Mouse (Mus musculus) thymus, adult 2 months (tissue): ENCODE measurements around the gene Syngr4. TPM values are rescaled to one million over a fixed set of nuclear protein-coding genes. Genes with fewer than 3 reads are reported as not detected.

Source experiments
- DNase-seq: peaks from one replicate; pipeline ENCODE4 v3.0.0; 2021
- H3K27ac ChIP-seq: fragments of 200-500 bp; 2 replicates; pipeline ENCODE4 v1.5.1; 2012; ENCODE audit warnings: low read length, control low read depth; ENCODE audit not compliant: control insufficient read depth, insufficient read depth
- H3K27me3 ChIP-seq: fragments of 200-500 bp; 2 replicates; pipeline ENCODE4 v1.6.1; 2012; ENCODE audit warnings: mild to moderate bottlenecking, low read length, moderate library complexity, mixed read lengths; ENCODE audit not compliant: control insufficient read depth, insufficient read depth
- H3K36me3 ChIP-seq: fragments of 200-500 bp; 2 replicates; pipeline ENCODE4 v1.6.1; 2012; ENCODE audit warnings: mild to moderate bottlenecking, low read length, moderate library complexity; ENCODE audit not compliant: control insufficient read depth, insufficient read depth
- H3K4me1 ChIP-seq: fragments of 200-500 bp; replicated peaks from 2 replicates; pipeline ENCODE4 v1.6.1; 2012; ENCODE audit warnings: low read length; ENCODE audit not compliant: control insufficient read depth, insufficient read depth
- H3K4me3 ChIP-seq: fragments of 200-500 bp; 2 replicates; pipeline ENCODE4 v1.5.1; 2012; ENCODE audit warnings: mild to moderate bottlenecking, low read length, control low read depth, moderate library complexity; ENCODE audit not compliant: control insufficient read depth, insufficient read depth
- CTCF ChIP-seq: fragments of 200-500 bp; IDR thresholded peaks from 2 replicates; pipeline ENCODE4 v1.5.1; 2012; ENCODE audit warnings: mild to moderate bottlenecking, control low read depth, low read length, moderate library complexity, borderline replicate concordance; ENCODE audit not compliant: control insufficient read depth, poor library complexity, insufficient read depth; ENCODE audit errors: extremely low read depth
- POLR2A ChIP-seq: fragments of 200-500 bp; IDR thresholded peaks from 2 replicates; pipeline ENCODE4 v1.6.1; 2012; ENCODE audit warnings: mild to moderate bottlenecking, low read length, control low read depth, moderate library complexity; ENCODE audit not compliant: control insufficient read depth, poor library complexity, insufficient read depth; ENCODE audit errors: extremely low read depth
- WGBS: fragments of 180-500 bp; shearing (Covaris S2); methylation state at CpG from one replicate; pipeline ENCODE4 v1.1.7; 2018; 5-methylcytosine and 5-hydroxymethylcytosine counted together
- polyA plus RNA-seq: library from polyadenylated mRNA; depleted of rRNA; stranded (reverse); fragments of >200 nt; gene quantifications from 2 replicates; pipeline ENCODE4 v1.2.3, GENCODE M21; 2012

Syngr4 gene
- polyA plus RNA-seq, 1 experiment, result 2.9 TPM

DNA sequence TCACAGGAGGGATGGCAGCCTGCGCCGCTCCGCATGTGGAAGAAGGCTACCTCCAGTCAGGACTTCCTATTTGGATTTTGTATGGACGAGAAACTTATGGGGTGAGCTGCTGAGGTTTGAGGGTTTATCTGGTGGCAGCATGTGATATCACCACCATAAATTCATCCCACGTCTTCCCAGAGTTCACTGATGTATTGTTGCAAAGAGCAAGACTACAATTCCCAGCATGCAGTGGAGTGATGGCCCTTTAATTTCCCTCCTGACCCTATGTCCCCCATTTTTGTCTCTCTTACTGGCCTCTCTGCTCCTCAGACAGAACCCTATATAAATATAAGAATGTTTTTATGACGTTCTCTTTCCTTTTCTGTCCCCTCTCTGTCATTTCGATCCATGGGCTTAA, 33.7 kb downstream of the Syngr4 start:
- WGBS, result 93% methylated on average over 7 of the region's 7 CpGs

DNA sequence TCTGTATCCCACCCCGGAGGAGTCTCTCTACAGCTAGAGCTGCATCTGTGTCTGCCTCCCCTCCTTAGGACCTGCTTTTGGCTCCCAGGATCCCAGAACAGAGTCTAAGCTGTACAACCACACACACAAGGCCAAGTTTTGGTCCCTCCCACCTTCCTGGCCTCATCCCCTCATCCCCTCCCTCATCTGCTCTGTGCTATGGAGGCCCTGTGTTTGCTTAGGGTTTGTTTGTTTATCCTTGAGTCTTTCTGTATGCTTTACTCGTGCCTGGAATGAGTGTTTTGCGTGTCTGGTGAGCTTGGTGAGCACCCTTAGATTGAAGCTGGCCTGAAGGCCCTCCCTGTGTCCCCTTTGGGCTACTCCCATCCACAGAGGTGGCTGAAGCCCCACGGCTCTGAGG, 37.5 kb downstream of the Syngr4 start:
- H3K27me3 ChIP-seq, result peaks cover 8% of the 10 kb centered on the region; the same call in 1 of the 2 replicates
- 90% methylated on average over 4 of the region's 4 CpGs for WGBS
- H3K4me1 ChIP-seq, result peaks cover 3% of the 10 kb centered on the region
- TF ChIP-seq POLR2A (no peak), CTCF (no peak)
- no peak for DNase-seq
- H3K27ac ChIP-seq, result no peak overlapping the region
- H3K4me3 ChIP-seq, result no peak overlapping the region
- H3K36me3 ChIP-seq, result no peaks in the 10 kb centered on the region

More for the DNA sequence above, 33.7 kb downstream of the Syngr4 start:
- H3K4me3 ChIP-seq, result no peak overlapping the region
- no peak for TF ChIP-seq CTCF
- TF ChIP-seq POLR2A, result no peak
- DNase-seq, result no peak
- H3K27ac ChIP-seq, result no peak overlapping the region
- no peaks in the 10 kb centered on the region for H3K27me3 ChIP-seq
- H3K4me1 ChIP-seq, result peaks cover 12% of the 10 kb centered on the region
- H3K36me3 ChIP-seq, result no peaks in the 10 kb centered on the region

DNA sequence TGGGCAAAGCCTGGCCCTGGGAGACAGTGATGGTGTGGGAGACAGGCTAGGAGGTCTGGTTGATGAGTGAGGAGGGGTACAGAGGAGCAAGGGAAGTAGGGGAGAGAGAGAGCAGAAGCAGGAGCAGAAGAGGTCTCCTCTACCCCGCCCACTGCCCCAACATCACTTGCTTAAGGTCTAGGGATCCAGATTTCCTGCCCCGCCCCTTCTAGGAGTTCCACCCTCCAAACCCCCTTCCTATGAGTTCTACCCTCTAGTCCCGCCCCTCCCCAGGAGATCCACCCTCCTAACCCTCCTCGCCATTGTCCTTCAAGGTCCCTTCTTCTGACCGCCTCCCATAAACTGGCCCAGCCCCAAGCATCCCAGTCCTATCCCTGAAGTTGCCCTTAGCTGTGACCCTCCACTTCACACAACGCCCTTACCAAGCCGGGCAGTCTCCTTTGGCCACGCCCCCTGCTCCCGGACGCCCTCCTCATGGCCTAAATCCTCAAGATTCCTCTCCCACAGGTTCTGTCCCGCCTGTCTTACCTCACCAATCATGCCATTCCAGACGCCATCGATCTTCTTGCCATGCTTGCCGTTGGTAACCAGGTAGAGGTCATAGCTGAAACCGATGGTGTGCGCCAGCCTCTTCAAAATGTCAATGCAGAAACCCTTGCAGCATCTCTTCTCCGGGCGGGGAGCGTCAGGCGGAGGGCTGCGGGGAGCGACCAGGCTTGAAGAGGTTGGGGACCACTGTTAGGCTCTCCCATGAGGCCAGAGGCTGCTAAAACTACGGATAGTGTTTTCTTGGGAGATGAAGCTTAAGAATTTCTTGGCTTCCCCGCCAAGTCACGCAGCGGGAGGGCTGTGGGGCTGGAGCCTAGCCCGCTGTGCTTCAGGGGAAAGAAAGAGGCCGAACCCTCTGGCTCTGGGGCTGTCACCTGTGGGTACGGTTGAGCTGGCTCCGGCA, 39.3 kb downstream of the Syngr4 start:
- 8% methylated on average over 30 of the region's 30 CpGs for WGBS
- Histone ChIP-seq H3K27ac (no peak overlapping the region), H3K36me3 (no peaks in the 10 kb centered on the region), H3K4me1 (peaks cover 3% of the 10 kb centered on the region), H3K4me3 (no peak overlapping the region), H3K27me3 (peaks cover 8% of the 10 kb centered on the region; the same call in 1 of the 2 replicates)
- TF ChIP-seq CTCF (no peak), POLR2A (no peak)
- DNase-seq, result no peak

DNA sequence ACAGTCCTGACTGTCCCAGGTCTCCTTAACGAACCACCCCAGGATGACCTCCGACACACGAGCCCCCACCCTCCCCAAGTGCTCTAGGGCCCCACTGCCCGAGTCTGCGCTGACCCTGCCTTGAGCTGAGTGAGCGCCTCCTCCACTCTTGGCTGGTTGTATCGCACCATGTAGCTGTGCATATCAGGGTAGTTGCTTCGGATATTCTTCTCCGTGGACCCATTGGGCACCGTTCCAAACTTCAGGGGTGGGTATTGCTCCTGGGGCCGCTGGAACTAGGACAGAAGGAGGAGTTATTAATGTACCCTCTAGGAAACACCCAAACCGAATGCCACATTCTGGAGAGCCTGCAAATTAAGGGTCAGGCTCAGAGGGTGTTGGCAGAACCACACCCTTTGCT, 43.4 kb downstream of the Syngr4 start:
- peaks cover 3% of the 10 kb centered on the region for H3K4me1 ChIP-seq
- H3K27ac ChIP-seq, result no peak overlapping the region
- no peak for DNase-seq
- WGBS, result 93% methylated on average over 12 of the region's 12 CpGs
- H3K27me3 ChIP-seq, result peaks cover 8% of the 10 kb centered on the region; the same call in 1 of the 2 replicates
- no peak overlapping the region for H3K4me3 ChIP-seq
- TF ChIP-seq POLR2A, result no peak
- no peak for TF ChIP-seq CTCF
- H3K36me3 ChIP-seq, result no peaks in the 10 kb centered on the region

DNA sequence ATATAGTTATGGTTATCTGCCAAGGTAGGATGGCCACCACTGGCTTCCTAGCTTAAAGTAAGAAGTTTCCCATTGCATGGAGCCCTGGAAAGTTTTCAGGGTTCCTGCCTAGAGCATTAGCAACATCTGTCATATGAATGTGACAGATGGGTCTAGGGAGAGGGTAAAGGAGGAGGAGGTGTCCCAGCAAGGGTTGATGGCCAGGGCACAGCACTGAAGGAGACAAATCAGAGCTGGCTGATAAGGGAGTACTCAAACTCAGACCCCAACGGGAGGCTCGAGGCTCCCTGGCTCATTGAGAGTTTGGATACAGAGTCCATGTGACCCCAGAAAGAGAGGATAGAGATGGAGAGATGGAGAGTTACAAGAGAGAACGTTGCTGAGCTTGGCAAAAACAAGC, 45.9 kb downstream of the Syngr4 start:
- no peaks in the 10 kb centered on the region for H3K4me1 ChIP-seq
- no peaks in the 10 kb centered on the region; the same call in 1 of the 2 replicates for H3K27me3 ChIP-seq
- DNase-seq, result no peak
- 87% methylated on average over 3 of the region's 3 CpGs for WGBS
- H3K27ac ChIP-seq, result no peak overlapping the region
- H3K36me3 ChIP-seq, result no peaks in the 10 kb centered on the region
- TF ChIP-seq CTCF, result no peak
- TF ChIP-seq POLR2A, result no peak
- no peak overlapping the region for H3K4me3 ChIP-seq

DNA sequence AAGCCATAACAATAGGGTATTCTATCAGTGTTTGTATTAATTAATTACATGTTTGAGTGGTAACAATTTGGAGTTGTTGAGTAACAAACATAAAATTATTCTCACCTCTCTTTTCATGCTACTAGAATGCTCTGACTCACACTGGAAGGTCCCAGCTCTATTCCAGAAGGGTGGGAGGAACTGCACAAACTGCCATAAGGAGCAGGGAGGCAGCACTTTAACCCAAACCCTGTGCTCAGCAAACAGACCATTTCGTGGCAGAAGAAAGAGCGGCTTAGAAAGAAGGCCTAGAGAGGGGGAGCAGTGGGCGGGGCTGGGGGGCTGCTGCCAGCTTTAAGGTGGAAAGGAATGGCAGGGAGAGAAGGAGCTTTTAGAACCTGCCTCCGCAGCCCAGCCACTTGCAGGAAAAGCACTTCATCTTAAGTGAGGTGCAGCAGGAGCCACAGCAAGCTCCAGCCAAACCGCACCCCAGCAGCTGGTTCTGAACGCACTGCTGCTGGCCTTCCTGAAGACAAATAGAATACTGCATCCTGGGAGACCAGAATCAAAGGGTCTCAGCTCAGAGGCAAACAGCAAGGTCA, 48.0 kb downstream of the Syngr4 start:
- no peaks in the 10 kb centered on the region for H3K4me1 ChIP-seq
- WGBS, result 52% methylated on average over 6 of the region's 6 CpGs
- no peak for DNase-seq
- H3K27me3 ChIP-seq, result no peaks in the 10 kb centered on the region; the same call in 1 of the 2 replicates
- no peaks in the 10 kb centered on the region for H3K36me3 ChIP-seq
- no peak overlapping the region for H3K4me3 ChIP-seq
- H3K27ac ChIP-seq, result no peak overlapping the region
- TF ChIP-seq POLR2A (no peak), CTCF (no peak)
